Mouse (Mus musculus) hindbrain, embryonic 16.5 days (tissue): ENCODE data around the gene Ptprn2. TPM values are rescaled to one million over a fixed set of nuclear protein-coding genes. Genes with fewer than 3 reads are reported as not detected.

ENCODE experiments used
- ATAC-seq: fragments of 200-750 bp; cut with Nextera tagmentation; 2 replicates; pipeline ENCODE4 v1.8.0; 2017; ENCODE audit warnings: moderate TSS enrichment, moderate library complexity
- H3K27ac ChIP-seq: fragments of 300-500 bp; sonication (generic); 2 replicates; pipeline ENCODE4 v1.5.1; 2014; ENCODE audit warnings: low read depth, mild to moderate bottlenecking, control low read depth, low read length, moderate library complexity
- H3K27me3 ChIP-seq: fragments of 300-500 bp; sonication (generic); replicated peaks from 2 replicates; pipeline ENCODE4 v1.6.1; 2014; ENCODE audit warnings: low read length; ENCODE audit not compliant: control insufficient read depth, insufficient read depth
- H3K36me3 ChIP-seq: fragments of 300-500 bp; sonication (generic); 2 replicates; pipeline ENCODE4 v1.6.1; 2014; ENCODE audit warnings: mild to moderate bottlenecking, low read length, moderate library complexity, mixed read lengths; ENCODE audit not compliant: control insufficient read depth, insufficient read depth
- H3K4me1 ChIP-seq: fragments of 300-500 bp; sonication (generic); 2 replicates; pipeline ENCODE4 v1.6.1; 2014; ENCODE audit warnings: low read depth, low read length; ENCODE audit not compliant: control insufficient read depth, insufficient read depth
- H3K4me2 ChIP-seq: fragments of 300-500 bp; sonication (generic); 2 replicates; pipeline ENCODE4 v1.6.1; 2014; ENCODE audit warnings: mild to moderate bottlenecking, low read length, control low read depth, moderate library complexity
- H3K4me3 ChIP-seq: fragments of 300-500 bp; sonication (generic); 2 replicates; pipeline ENCODE4 v1.5.1; 2014; ENCODE audit warnings: mild to moderate bottlenecking, low read length, control low read depth, moderate library complexity
- H3K9ac ChIP-seq: fragments of 300-500 bp; sonication (generic); 2 replicates; pipeline ENCODE4 v1.6.1; 2014; ENCODE audit warnings: low read depth, mild to moderate bottlenecking, control low read depth, low read length, moderate library complexity
- H3K9me3 ChIP-seq: fragments of 300-500 bp; sonication (generic); 2 replicates; pipeline ENCODE4 v1.6.1; 2014; ENCODE audit warnings: mild to moderate bottlenecking, low read length, moderate library complexity; ENCODE audit not compliant: control insufficient read depth
- WGBS: fragments of 180-500 bp; shearing (Covaris S2); extraction: QIAGEN DNeasy Blood & Tissue Kit; methylation state at CpG from one replicate; pipeline ENCODE4 v1.1.7; 2014; 5-methylcytosine and 5-hydroxymethylcytosine counted together
- polyA plus RNA-seq: library from polyadenylated mRNA; unstranded; fragments of >200 nt; fragmentation: Nextera tagmentation; extraction: Ambion mirVana; gene quantifications from 2 replicates; pipeline ENCODE4 v1.2.1, GENCODE M21; 2015

The Ptprn2 gene
- polyA plus RNA-seq, 1 experiment from 2014 or later: 11.7 TPM

- no peak overlapping the region for H3K9ac ChIP-seq
- H3K27ac ChIP-seq: no peak overlapping the region
- H3K4me3 ChIP-seq: no peak overlapping the region
- no peaks in the 10 kb centered on the region for H3K27me3 ChIP-seq
- no peaks in the 10 kb centered on the region for H3K36me3 ChIP-seq
- no peak overlapping the region for H3K4me2 ChIP-seq
- 54% methylated on average over 5 of the region's 5 CpGs for WGBS
- peak; percentile 53 for ATAC-seq
- no peaks in the 10 kb centered on the region for H3K9me3 ChIP-seq
- H3K4me1 ChIP-seq: no peaks in the 10 kb centered on the region
Measured at GRCm38 (mm10) chr12:117136472-117137010, 651.0 kb downstream of the Ptprn2 start.

GRCm38 (mm10) chr12:117140901-117141300 lies 655.4 kb downstream of the Ptprn2 start:
- H3K9me3 ChIP-seq: no peaks in the 10 kb centered on the region
- 74% methylated on average over 4 of the region's 4 CpGs for WGBS
- no peaks in the 10 kb centered on the region for H3K36me3 ChIP-seq
- ATAC-seq: no peak
- no peak overlapping the region for H3K4me2 ChIP-seq
- no peak overlapping the region for H3K4me3 ChIP-seq
- no peaks in the 10 kb centered on the region for H3K4me1 ChIP-seq
- H3K9ac ChIP-seq: no peak overlapping the region
- H3K27ac ChIP-seq: no peak overlapping the region
- no peaks in the 10 kb centered on the region for H3K27me3 ChIP-seq

- no peak for ATAC-seq
- H3K9ac ChIP-seq: no peak overlapping the region
- WGBS: 84% methylated on average over 6 of the region's 6 CpGs
- H3K9me3 ChIP-seq: no peaks in the 10 kb centered on the region
- no peaks in the 10 kb centered on the region for H3K4me1 ChIP-seq
- H3K27ac ChIP-seq: no peak overlapping the region
- no peak overlapping the region for H3K4me3 ChIP-seq
- no peaks in the 10 kb centered on the region for H3K27me3 ChIP-seq
- no peak overlapping the region for H3K4me2 ChIP-seq
- no peaks in the 10 kb centered on the region for H3K36me3 ChIP-seq
Measured at GRCm38 (mm10) chr12:117141394-117141793, 655.9 kb downstream of the Ptprn2 start.

- peaks cover 19% of the 10 kb centered on the region for H3K27me3 ChIP-seq
- no peak for ATAC-seq
- 16% methylated on average over 7 of the region's 7 CpGs for WGBS
- no peak overlapping the region for H3K9ac ChIP-seq
- H3K4me2 ChIP-seq: no peak overlapping the region
- H3K4me3 ChIP-seq: no peak overlapping the region
- H3K9me3 ChIP-seq: no peaks in the 10 kb centered on the region
- H3K4me1 ChIP-seq: peaks cover 19% of the 10 kb centered on the region
- H3K27ac ChIP-seq: no peak overlapping the region
- H3K36me3 ChIP-seq: no peaks in the 10 kb centered on the region
Measured at GRCm38 (mm10) chr12:117149176-117149575, 663.7 kb downstream of the Ptprn2 start.

- Histone ChIP-seq H3K4me2 (peak overlapping the region; percentile 39), H3K4me3 (peak overlapping the region; percentile 10), H3K27me3 (peaks cover 19% of the 10 kb centered on the region), H3K4me1 (peaks cover 23% of the 10 kb centered on the region), H3K9ac (no peak overlapping the region), H3K9me3 (no peaks in the 10 kb centered on the region), H3K27ac (no peak overlapping the region), H3K36me3 (no peaks in the 10 kb centered on the region)
- no peak for ATAC-seq
- 13% methylated on average over 33 of the region's 33 CpGs for WGBS
Measured at GRCm38 (mm10) chr12:117150611-117151395, 665.3 kb downstream of the Ptprn2 start.

GRCm38 (mm10) chr12:117151611-117152010 lies 666.1 kb downstream of the Ptprn2 start:
- 13% methylated on average over 7 of the region's 7 CpGs for WGBS
- Histone ChIP-seq H3K9ac (no peak overlapping the region), H3K36me3 (no peaks in the 10 kb centered on the region), H3K4me2 (no peak overlapping the region; the same call in 1 of the 2 replicates), H3K4me3 (no peak overlapping the region), H3K27me3 (peaks cover 18% of the 10 kb centered on the region), H3K4me1 (peaks cover 24% of the 10 kb centered on the region), H3K27ac (no peak overlapping the region), H3K9me3 (no peaks in the 10 kb centered on the region)
- ATAC-seq: no peak

- Histone ChIP-seq H3K9ac (peak overlapping the region; percentile 8; the same call in 1 of the 2 replicates), H3K9me3 (no peaks in the 10 kb centered on the region), H3K27me3 (peaks cover 16% of the 10 kb centered on the region), H3K36me3 (no peaks in the 10 kb centered on the region), H3K4me1 (peaks cover 24% of the 10 kb centered on the region), H3K4me2 (peak overlapping the region; percentile 73), H3K27ac (peak overlapping the region; percentile 31; the same call in 1 of the 2 replicates), H3K4me3 (0 out of 2 replicates have a peak overlapping the region, but pooled peaks have one; percentile 0)
- 7% methylated on average over 28 of the region's 28 CpGs for WGBS
- ATAC-seq: no peak
Measured at GRCm38 (mm10) chr12:117152366-117153165, 667.0 kb downstream of the Ptprn2 start.

- ATAC-seq: no peak
- peaks cover 26% of the 10 kb centered on the region for H3K4me1 ChIP-seq
- WGBS: 0% methylated on average over 8 of the region's 8 CpGs
- H3K4me3 ChIP-seq: peak overlapping the region; percentile 71
- peak overlapping the region; percentile 73 for H3K4me2 ChIP-seq
- H3K27me3 ChIP-seq: peaks cover 16% of the 10 kb centered on the region
- H3K27ac ChIP-seq: peak overlapping the region; percentile 83
- H3K9ac ChIP-seq: no peak overlapping the region
- H3K9me3 ChIP-seq: no peaks in the 10 kb centered on the region
- H3K36me3 ChIP-seq: no peaks in the 10 kb centered on the region
Measured at GRCm38 (mm10) chr12:117153166-117153480, 667.6 kb downstream of the Ptprn2 start.
